Comparison of ENCODE assay signal across 13 mouse cellular contexts in genomic region chr2:109675051-109675450, GRCm38 (mm10). TPM values are rescaled to one million over a fixed set of nuclear protein-coding genes. Genes with fewer than 3 reads are reported as not detected.
DNase-seq lines count a peak whose midpoint lies in the region; ATAC-seq and TF ChIP-seq lines count a peak whose summit lies in the region.
"Had no signal": no experiment of that assay in that cellular context is flagged by ENCODE, and none has a peak within 500 bp of the region (broad histone marks: within the 10 kb centered on the region; RNA-seq: fewer than 3 reads in every experiment).

No protein-coding gene starts in this region.

- whole genome bisulfite sequencing in intestine, postnatal 0 days = 16% methylated on average over 11 of the region's 11 CpGs
- 10% methylated on average over 11 of the region's 11 CpGs for WGBS in intestine, embryonic 15.5 days
- 9% methylated on average over 11 of the region's 11 CpGs for WGBS in embryonic facial prominence, embryonic 10.5 days
- WGBS in hindbrain, embryonic 11.5 days = 9% methylated on average over 11 of the region's 11 CpGs
- 9% methylated on average over 11 of the region's 11 CpGs for WGBS in midbrain, embryonic 14.5 days
- 14% methylated on average over 11 of the region's 11 CpGs for WGBS in intestine, embryonic 16.5 days

- peak; percentile 11 for DNase-seq in embryonic facial prominence, embryonic 10.5 days (ENCODE audit: low spot score)
- peak; percentile 27 for DNase-seq in hindbrain, embryonic 11.5 days (ENCODE audit: low spot score)
- peak; percentile 31 for DNase-seq in midbrain, embryonic 14.5 days
- no peak for DNase-seq in frontal cortex, postnatal 25 days (ENCODE audit: low spot score in 2 of 2)
- DNase-seq: adrenal gland, postnatal 14 days; right cerebral cortex, adult 18-20 months had no signal

- no peaks in the 10 kb centered on the region for H3K9me3 ChIP-seq in intestine, postnatal 0 days (ENCODE audit: control insufficient read depth)
- no peaks in the 10 kb centered on the region for H3K9me3 ChIP-seq in intestine, embryonic 15.5 days
- H3K9me3 ChIP-seq in embryonic facial prominence, embryonic 10.5 days = no peaks in the 10 kb centered on the region
- H3K9me3 ChIP-seq in hindbrain, embryonic 11.5 days (ENCODE audit: control insufficient read depth, low read length) = no peaks in the 10 kb centered on the region
- H3K9me3 ChIP-seq in midbrain, embryonic 14.5 days (ENCODE audit: control insufficient read depth, low read length) = no peaks in the 10 kb centered on the region
- H3K9me3 ChIP-seq in intestine, embryonic 16.5 days (ENCODE audit: control insufficient read depth, low read length) = no peaks in the 10 kb centered on the region
- H3K9me3 ChIP-seq: heart, embryonic 15.5 days had no signal

- no peaks in the 10 kb centered on the region for H3K4me1 ChIP-seq in intestine, postnatal 0 days (replicated peaks; ENCODE audit: control insufficient read depth, insufficient read depth, low read length)
- peaks cover 24% of the 10 kb centered on the region for H3K4me1 ChIP-seq in intestine, embryonic 15.5 days (replicated peaks)
- H3K4me1 ChIP-seq in embryonic facial prominence, embryonic 10.5 days = peaks cover 39% of the 10 kb centered on the region
- H3K4me1 ChIP-seq in hindbrain, embryonic 11.5 days (replicated peaks; ENCODE audit: control insufficient read depth, insufficient read depth, low read length) = no peaks in the 10 kb centered on the region; the same call in 1 of the 2 replicates
- peaks cover 22% of the 10 kb centered on the region for H3K4me1 ChIP-seq in midbrain, embryonic 14.5 days (ENCODE audit: control insufficient read depth, insufficient read depth, low read length)
- H3K4me1 ChIP-seq in intestine, embryonic 16.5 days (ENCODE audit: control insufficient read depth, insufficient read depth, low read length) = peaks cover 12% of the 10 kb centered on the region

- H3K27me3 ChIP-seq in intestine, postnatal 0 days (replicated peaks; ENCODE audit: control insufficient read depth, insufficient read depth, low read length) = peaks cover 63% of the 10 kb centered on the region
- peaks cover 55% of the 10 kb centered on the region for H3K27me3 ChIP-seq in intestine, embryonic 15.5 days (replicated peaks)
- H3K27me3 ChIP-seq in embryonic facial prominence, embryonic 10.5 days (replicated peaks; ENCODE audit: low read depth, poor library complexity, severe bottlenecking) = peaks cover 79% of the 10 kb centered on the region
- peaks cover 39% of the 10 kb centered on the region for H3K27me3 ChIP-seq in hindbrain, embryonic 11.5 days (ENCODE audit: control insufficient read depth, insufficient read depth, low read length)
- peaks cover 42% of the 10 kb centered on the region for H3K27me3 ChIP-seq in midbrain, embryonic 14.5 days (ENCODE audit: control insufficient read depth, insufficient read depth, low read length)
- peaks cover 55% of the 10 kb centered on the region for H3K27me3 ChIP-seq in intestine, embryonic 16.5 days (replicated peaks; ENCODE audit: control insufficient read depth, insufficient read depth, low read length)

- TF ChIP-seq CTCF in intestine, postnatal 0 days (IDR thresholded peaks at IDR 0.05; ENCODE audit: low read depth) = no peak

- no peak for ATAC-seq in intestine, postnatal 0 days
- ATAC-seq in intestine, embryonic 15.5 days = no peak
- ATAC-seq in hindbrain, embryonic 11.5 days (ENCODE audit: low FRiP score) = no peak
- ATAC-seq in midbrain, embryonic 14.5 days (ENCODE audit: low FRiP score, low TSS enrichment) = no peak
- no peak for ATAC-seq in cerebellum, adult (ENCODE audit: insufficient number of reproducible peaks, low FRiP score, low TSS enrichment)
- no peak for ATAC-seq in intestine, embryonic 16.5 days

- H3K36me3 ChIP-seq in intestine, postnatal 0 days (ENCODE audit: control insufficient read depth, insufficient read depth) = no peaks in the 10 kb centered on the region
- H3K36me3 ChIP-seq in intestine, embryonic 15.5 days = no peaks in the 10 kb centered on the region
- H3K36me3 ChIP-seq in embryonic facial prominence, embryonic 10.5 days (replicated peaks) = no peaks in the 10 kb centered on the region
- no peaks in the 10 kb centered on the region for H3K36me3 ChIP-seq in hindbrain, embryonic 11.5 days (ENCODE audit: control insufficient read depth, insufficient read depth, low read length)
- H3K36me3 ChIP-seq in midbrain, embryonic 14.5 days (ENCODE audit: control insufficient read depth, insufficient read depth, low read length) = no peaks in the 10 kb centered on the region
- no peaks in the 10 kb centered on the region for H3K36me3 ChIP-seq in intestine, embryonic 16.5 days (ENCODE audit: control insufficient read depth, insufficient read depth, low read length)
- H3K36me3 ChIP-seq: heart, embryonic 15.5 days had no signal

- no peak overlapping the region for H3K9ac ChIP-seq in intestine, postnatal 0 days (ENCODE audit: low read depth, low read length)
- H3K9ac ChIP-seq in intestine, embryonic 15.5 days = no peak overlapping the region
- no peak overlapping the region for H3K9ac ChIP-seq in hindbrain, embryonic 11.5 days (ENCODE audit: low read depth, low read length)
- no peak overlapping the region for H3K9ac ChIP-seq in midbrain, embryonic 14.5 days (replicated peaks; ENCODE audit: low read length)
- H3K9ac ChIP-seq in intestine, embryonic 16.5 days (ENCODE audit: low read depth, low read length) = no peak overlapping the region
- H3K9ac ChIP-seq: heart, embryonic 15.5 days; liver, embryonic 14.5 days had no signal

- H3K4me2 ChIP-seq in intestine, postnatal 0 days (replicated peaks; ENCODE audit: low read depth) = no peak overlapping the region
- no peak overlapping the region for H3K4me2 ChIP-seq in intestine, embryonic 15.5 days (replicated peaks)
- H3K4me2 ChIP-seq in hindbrain, embryonic 11.5 days (replicated peaks; ENCODE audit: low read depth, low read length) = no peak overlapping the region
- peak overlapping the region; percentile 92 for H3K4me2 ChIP-seq in midbrain, embryonic 14.5 days (ENCODE audit: low read length)
- H3K4me2 ChIP-seq in intestine, embryonic 16.5 days (ENCODE audit: low read depth, low read length) = no peak overlapping the region

- H3K4me3 ChIP-seq in intestine, postnatal 0 days (ENCODE audit: low read depth, low read length) = 0 out of 2 replicates have a peak overlapping the region, but pooled peaks have one; percentile 20
- H3K4me3 ChIP-seq in intestine, embryonic 15.5 days (replicated peaks) = no peak overlapping the region
- H3K4me3 ChIP-seq in embryonic facial prominence, embryonic 10.5 days = peak overlapping the region; percentile 62; the same call in 1 of the 2 replicates
- 0 out of 2 replicates have a peak overlapping the region, but pooled peaks have one; percentile 2 for H3K4me3 ChIP-seq in hindbrain, embryonic 11.5 days (ENCODE audit: low read depth, low read length)
- peak overlapping the region; percentile 45 for H3K4me3 ChIP-seq in midbrain, embryonic 14.5 days (replicated peaks; ENCODE audit: low read depth, low read length)
- H3K4me3 ChIP-seq in intestine, embryonic 16.5 days (ENCODE audit: low read length) = no peak overlapping the region

- H3K27ac ChIP-seq in intestine, postnatal 0 days (ENCODE audit: low read depth, low read length) = no peak overlapping the region
- no peak overlapping the region for H3K27ac ChIP-seq in intestine, embryonic 15.5 days
- H3K27ac ChIP-seq in embryonic facial prominence, embryonic 10.5 days (replicated peaks) = no peak overlapping the region
- no peak overlapping the region for H3K27ac ChIP-seq in hindbrain, embryonic 11.5 days (ENCODE audit: low read depth, low read length)
- no peak overlapping the region for H3K27ac ChIP-seq in midbrain, embryonic 14.5 days (replicated peaks; ENCODE audit: low read depth, low read length)
- H3K27ac ChIP-seq in intestine, embryonic 16.5 days (ENCODE audit: low read length) = no peak overlapping the region
- H3K27ac ChIP-seq: heart, embryonic 15.5 days; liver, embryonic 14.5 days; macrophage had no signal

RNA-seq across cellular contexts. Expression of gene Bdnf, which starts 0.6 kb away (rescaled TPM):
- polyA plus RNA-seq in intestine, postnatal 0 days (2015; fragmentation: Nextera tagmentation; extraction: Ambion mirVana) = 1.6 and 1.7 TPM in 2 replicates
- 2.5 TPM in 2 replicates for polyA plus RNA-seq in intestine, embryonic 15.5 days (2015; fragmentation: Nextera tagmentation; extraction: Ambion mirVana)
- 3.0 and 3.4 TPM in 2 replicates for polyA plus RNA-seq in embryonic facial prominence, embryonic 10.5 days (2016; fragmentation: Nextera tagmentation; extraction: Ambion mirVana)
- 2.8 and 3.0 TPM in 2 replicates for polyA plus RNA-seq in hindbrain, embryonic 11.5 days (2014; fragmentation: Nextera tagmentation; extraction: Ambion mirVana)
- polyA plus RNA-seq in midbrain, embryonic 14.5 days (2014; fragmentation: Nextera tagmentation; extraction: Ambion mirVana) = 5.2 and 6.3 TPM in 2 replicates
- polyA plus RNA-seq in intestine, embryonic 16.5 days (2015; fragmentation: Nextera tagmentation; extraction: Ambion mirVana) = 2.1 and 2.2 TPM in 2 replicates
- polyA plus RNA-seq: macrophage had no signal

Comparison
In these comparisons a context has a peak if more than half of its experiments do, and no peak if none do; other contexts are left out.
1. H3K4me3 ChIP-seq: peak in intestine, postnatal 0 days (single experiment), embryonic facial prominence, embryonic 10.5 days (single experiment), hindbrain, embryonic 11.5 days (single experiment) and midbrain, embryonic 14.5 days (single experiment); none in intestine, embryonic 15.5 days (single experiment) and intestine, embryonic 16.5 days (single experiment).
2. DNase-seq: peak in embryonic facial prominence, embryonic 10.5 days (single experiment), hindbrain, embryonic 11.5 days (single experiment) and midbrain, embryonic 14.5 days (single experiment); none in frontal cortex, postnatal 25 days (0 of 2).